Mouse (Mus musculus): ENCODE data around the gene Gm6169. TPM values are rescaled to one million over a fixed set of nuclear protein-coding genes. Genes with fewer than 3 reads are reported as not detected.

The Gm6169 gene
- 28.2 TPM for polyA plus RNA-seq (2014; fragmentation: Illumina TruSeq; extraction: RNeasy Lipid Tissue Mini Kit (QIAGEN cat#74804); ENCODE audit: low read depth, low replicate concordance)

GRCm38 (mm10) chr13:97099187-97099852, at the start of gene Gm6169:
Gm6169 (minus strand) TSS chr13:97099237.

GRCm38 (mm10) chr13:97137466-97138400, 38.7 kb upstream of the Gm6169 start, which contains the start of the genes Gfm2 and Nsa2:
Gfm2 (plus strand) TSS chr13:97137937.
Nsa2 (minus strand) TSS chr13:97137937.

GRCm38 (mm10) chr13:97066649-97067550, 32.1 kb downstream of the Gm6169 start, which contains the start of gene Fam169a:
Fam169a (plus strand) TSS chr13:97067286.

Other genes starting within 250 kb of the Gm6169 start
- gene Gcnt4, start 174.5 kb downstream of the Gm6169 start, polyA plus RNA-seq (2014; fragmentation: Illumina TruSeq; extraction: RNeasy Lipid Tissue Mini Kit (QIAGEN cat#74804); ENCODE audit: low read depth, low replicate concordance), result 3.0 TPM
- not detected for gene 1700029F12Rik, start 64.9 kb downstream of the Gm6169 start, polyA plus RNA-seq (2014; fragmentation: Illumina TruSeq; extraction: RNeasy Lipid Tissue Mini Kit (QIAGEN cat#74804); ENCODE audit: low read depth, low replicate concordance)
- gene Fam169a, start 32.0 kb downstream of the Gm6169 start, polyA plus RNA-seq (2014; fragmentation: Illumina TruSeq; extraction: RNeasy Lipid Tissue Mini Kit (QIAGEN cat#74804); ENCODE audit: low read depth, low replicate concordance), result 1.3 TPM
- gene Gfm2, start 38.7 kb upstream of the Gm6169 start, polyA plus RNA-seq (2014; fragmentation: Illumina TruSeq; extraction: RNeasy Lipid Tissue Mini Kit (QIAGEN cat#74804); ENCODE audit: low read depth, low replicate concordance), result 73.6 TPM
- gene Nsa2, start 38.7 kb upstream of the Gm6169 start, polyA plus RNA-seq (2014; fragmentation: Illumina TruSeq; extraction: RNeasy Lipid Tissue Mini Kit (QIAGEN cat#74804); ENCODE audit: low read depth, low replicate concordance), result 285 TPM
- gene Hexb, start 99.1 kb upstream of the Gm6169 start, polyA plus RNA-seq (2014; fragmentation: Illumina TruSeq; extraction: RNeasy Lipid Tissue Mini Kit (QIAGEN cat#74804); ENCODE audit: low read depth, low replicate concordance), result 481 TPM
- 9.9 TPM for gene Enc1, start 141.9 kb upstream of the Gm6169 start, polyA plus RNA-seq (2014; fragmentation: Illumina TruSeq; extraction: RNeasy Lipid Tissue Mini Kit (QIAGEN cat#74804); ENCODE audit: low read depth, low replicate concordance)